Mouse (Mus musculus) frontal cortex, postnatal 14 days (tissue): Measurements from ENCODE around the gene Mybpc3.
A peak's percentile ranks its signal among the peaks of the same experiment; 100 is the strongest.

Experiments
- DNase-seq, 2 experiments: peaks; one replicate each; pipeline ENCODE4 v3.0.0; 2022; ENCODE audit warnings: low spot score in 2 of 2

Mybpc3 gene

GRCm38 (mm10) chr2:91117585-91118275, at the start of gene Mybpc3:
Gene Mybpc3 (plus strand): TSS chr2:91118144.
- no peak for DNase-seq

DNA sequence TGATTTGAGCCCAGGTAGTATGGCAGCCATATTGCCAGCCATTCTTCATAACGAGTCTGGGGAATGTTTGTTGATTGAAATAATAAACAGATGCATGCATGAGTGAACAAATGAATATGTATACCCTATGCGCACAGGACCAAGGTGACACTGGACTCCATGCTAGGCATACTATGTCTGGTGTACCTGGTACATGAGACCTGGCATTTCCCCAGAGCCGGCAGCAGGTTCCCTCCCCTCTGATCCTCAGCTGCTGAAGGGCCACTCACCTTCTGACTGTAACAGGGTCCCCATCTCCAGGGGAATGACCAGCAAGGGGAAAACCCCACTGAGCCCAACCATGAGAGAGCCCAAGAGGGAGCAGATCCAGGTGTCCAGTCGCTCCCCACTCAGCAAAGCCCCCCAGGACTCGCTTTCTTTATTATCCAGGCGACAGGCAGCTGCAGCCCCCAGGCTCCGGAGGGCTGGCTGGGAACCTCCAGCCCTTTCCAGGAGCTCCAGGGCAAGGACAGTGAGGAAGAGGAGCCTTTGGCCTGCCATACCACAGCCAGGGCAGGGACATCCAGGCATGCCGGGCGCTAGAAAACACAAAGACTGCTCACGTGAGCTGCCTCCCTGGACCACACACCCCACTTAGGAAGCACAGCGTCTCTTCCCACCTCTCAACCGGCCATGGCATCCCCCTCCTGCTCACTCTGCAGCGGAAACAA, 49.6 kb upstream of the Mybpc3 start:
- no peak for DNase-seq

DNA sequence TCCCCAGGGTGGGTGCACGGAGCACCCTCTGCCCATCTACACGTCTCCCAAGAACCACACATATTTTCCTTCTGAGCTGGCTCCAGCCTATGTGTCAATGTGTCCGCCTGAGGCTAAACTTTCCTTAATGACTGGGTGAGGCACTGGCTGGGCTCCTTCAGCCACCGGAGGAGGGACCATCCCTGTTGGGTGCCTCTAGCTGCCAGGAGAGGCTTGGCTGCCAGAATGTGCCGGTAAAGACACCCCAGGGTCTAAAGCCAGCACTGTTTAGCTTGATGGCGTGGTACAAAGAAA, 49.1 kb upstream of the Mybpc3 start:
- no peak for DNase-seq

- no peak for DNase-seq
Observed at GRCm38 (mm10) chr2:91069306-91070000, 48.5 kb upstream of the Mybpc3 start.

DNA sequence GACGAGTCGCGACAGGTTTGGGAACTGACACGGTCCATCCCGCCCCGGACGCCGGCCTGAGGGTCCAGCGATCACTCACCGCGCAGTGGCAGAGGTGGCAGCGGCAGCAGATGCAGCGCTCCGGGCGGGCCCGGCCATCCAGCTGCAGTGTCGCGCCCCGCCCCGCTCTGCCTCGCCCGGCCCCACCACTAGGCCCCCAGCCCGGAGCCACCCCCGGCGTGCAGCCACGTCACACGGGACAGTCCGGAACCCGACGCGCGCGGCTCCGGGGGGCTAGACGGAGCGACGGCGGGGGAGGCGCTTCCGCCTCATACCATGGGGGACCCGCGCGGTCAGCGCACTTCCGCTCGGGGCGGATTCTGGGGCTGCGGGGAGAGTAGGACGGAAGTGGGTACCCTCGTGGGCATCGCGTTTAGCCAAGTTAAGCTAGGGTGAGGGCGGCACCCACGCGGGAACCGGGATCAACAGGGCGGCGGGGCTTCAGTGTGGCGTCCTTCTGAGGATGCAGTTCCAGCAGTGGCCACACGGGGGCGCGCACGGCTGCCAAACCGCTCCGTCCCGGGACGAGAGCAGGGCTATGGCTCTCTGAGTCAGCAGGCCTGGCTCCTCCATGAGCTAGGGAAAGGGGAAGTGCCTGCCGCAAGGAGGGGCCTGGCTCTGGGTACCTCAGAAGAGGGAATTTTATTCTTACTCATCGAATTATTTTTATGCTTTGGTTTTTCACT, 47.7 kb upstream of the Mybpc3 start, which contains the start of gene Slc39a13:
TSS of gene Slc39a13 (minus strand) at position 342 of the 725 bp plus-strand sequence.
- DNase-seq = peak; percentile 94 to 96

DNA sequence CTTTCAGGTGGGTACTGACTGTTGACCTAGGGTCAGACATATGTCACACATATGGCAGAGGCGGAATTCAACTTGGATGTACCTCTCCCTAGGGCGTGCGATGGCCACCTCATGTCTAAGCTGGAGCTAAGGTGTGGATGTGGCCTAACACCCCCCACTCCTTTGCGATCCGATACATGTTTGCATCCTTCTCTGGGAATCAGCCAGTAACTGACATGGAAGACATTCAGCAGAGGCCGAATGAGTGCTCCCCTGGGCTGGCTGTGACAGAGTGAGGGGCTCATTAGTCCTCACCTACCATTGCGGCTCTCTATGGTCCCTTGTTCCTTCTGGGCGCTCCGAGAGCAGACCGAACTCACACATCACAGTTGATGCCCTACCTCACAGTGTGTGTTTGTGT, 46.9 kb upstream of the Mybpc3 start:
- DNase-seq = no peak

DNA sequence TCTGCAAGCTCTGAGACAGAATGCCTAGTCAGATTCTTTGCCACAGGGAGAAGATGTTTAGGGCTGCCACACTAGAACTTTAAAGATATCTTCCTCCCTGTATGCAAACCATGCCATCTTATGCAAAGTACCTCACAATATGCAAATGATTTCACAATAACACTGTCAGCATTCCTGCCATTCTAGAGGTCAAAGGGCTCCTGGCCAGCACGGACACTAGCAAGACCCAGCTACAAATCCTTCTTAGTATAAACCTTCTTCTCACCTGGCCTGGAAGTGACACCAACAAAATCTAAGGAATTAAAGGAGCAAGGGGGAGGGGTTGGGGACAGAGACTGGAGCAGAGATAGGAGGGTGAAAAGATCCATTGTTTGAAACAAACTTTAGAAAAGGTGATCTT, 45.9 kb upstream of the Mybpc3 start:
- DNase-seq = no peak

DNA sequence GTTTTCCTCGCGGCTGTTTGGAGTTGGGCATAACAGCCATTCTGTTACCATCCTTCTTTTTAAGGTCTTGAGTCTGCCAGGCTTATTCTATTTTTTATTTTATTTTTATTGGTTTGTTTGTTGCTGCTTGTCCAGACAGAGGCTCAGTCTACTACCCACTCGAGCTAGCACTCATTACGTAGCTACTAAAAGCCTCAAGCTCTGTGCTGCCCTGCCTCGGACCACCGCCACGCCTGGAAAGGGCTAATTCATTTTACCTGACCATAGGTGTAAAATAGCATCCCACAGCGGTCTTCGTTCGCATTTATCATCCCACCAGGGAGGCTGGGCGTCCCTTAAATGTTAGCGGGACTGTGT, 40.0 kb upstream of the Mybpc3 start:
- no peak for DNase-seq

GRCm38 (mm10) chr2:91078314-91079025, 39.5 kb upstream of the Mybpc3 start:
- no peak for DNase-seq

GRCm38 (mm10) chr2:91079026-91079384, 38.9 kb upstream of the Mybpc3 start:
- no peak for DNase-seq

DNA sequence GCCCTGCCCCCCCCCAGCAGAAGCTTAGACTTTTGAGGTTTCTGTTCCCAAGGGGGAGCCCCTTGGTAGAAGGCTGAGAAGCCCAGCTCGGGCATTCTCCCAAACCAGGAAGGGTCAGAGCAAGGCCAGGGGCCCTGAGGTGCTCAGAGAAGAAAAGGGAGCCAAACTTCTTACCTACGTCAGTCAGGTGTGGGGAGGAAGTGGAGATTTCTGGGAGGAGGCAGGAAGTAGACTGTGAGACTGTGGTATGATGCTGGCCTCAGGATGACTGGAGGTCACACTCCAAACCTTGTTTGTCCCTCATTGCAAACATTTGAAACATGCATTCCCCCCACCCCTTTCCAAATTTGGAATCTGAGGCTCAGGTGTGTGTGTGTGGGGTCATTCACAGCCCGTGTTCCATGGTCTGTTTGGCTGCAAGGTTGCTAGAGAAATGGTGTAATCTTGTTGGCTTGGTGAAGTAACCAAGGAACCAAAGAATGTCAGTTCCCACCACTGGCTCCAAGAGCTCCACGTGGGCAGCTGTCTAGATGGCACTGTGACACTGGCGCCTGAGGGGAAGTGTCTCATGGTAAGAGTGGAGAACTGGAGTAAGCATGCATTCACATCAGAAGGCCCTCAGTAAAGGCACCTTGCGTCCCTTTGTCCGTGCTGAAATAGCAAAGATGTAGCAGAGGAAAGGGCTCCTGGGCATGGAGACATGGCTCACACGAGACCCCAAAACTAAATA, 37.0 kb upstream of the Mybpc3 start:
- no peak for DNase-seq

DNA sequence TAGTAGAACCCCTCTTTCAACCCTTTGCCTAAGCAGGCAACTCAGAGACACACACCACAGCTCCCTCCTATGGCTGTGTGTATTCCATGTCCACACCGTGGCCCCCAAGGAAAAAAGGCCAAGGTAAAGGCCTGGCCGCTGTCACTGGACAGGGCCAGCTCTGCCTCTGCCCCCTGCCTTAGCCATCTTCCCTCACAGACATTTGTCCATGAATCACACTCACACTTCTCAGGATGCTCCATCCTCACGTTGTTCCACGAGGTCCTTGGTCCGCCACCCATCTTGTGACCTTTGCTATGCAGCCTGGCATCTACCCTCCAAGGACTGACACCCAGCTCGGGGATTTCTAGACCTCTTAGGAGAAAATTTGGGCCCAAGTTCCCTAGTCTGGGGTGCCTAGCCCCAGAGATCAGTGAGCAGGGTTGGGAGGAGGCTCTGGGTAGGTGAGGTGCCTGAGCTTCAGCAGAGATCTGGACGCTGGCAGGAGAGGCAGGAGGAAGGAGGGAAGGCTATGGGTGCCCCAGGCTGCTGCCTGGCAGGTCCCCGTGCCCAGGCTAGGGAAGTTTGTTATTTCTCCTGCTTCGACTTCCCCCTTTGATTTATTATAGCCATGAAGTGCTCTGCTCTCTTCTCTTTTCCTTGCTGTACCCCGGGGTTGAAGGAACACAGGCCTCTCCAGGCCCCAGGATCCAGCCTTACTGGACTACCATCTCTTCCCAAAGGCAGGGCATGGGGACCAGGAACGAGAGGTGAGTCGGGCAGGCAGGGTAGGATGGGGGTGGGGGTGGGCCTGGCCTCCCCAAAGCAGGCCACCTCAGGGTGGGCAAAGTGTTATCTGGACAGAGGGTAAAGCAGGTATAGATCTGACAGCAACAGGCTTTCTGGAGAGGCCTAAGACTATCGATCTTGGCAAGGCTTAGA, 35.9 kb upstream of the Mybpc3 start, which contains the start of gene Spi1:
TSS of gene Spi1 (plus strand) at position 616 of the 921 bp plus-strand sequence.
- DNase-seq = no peak

DNA sequence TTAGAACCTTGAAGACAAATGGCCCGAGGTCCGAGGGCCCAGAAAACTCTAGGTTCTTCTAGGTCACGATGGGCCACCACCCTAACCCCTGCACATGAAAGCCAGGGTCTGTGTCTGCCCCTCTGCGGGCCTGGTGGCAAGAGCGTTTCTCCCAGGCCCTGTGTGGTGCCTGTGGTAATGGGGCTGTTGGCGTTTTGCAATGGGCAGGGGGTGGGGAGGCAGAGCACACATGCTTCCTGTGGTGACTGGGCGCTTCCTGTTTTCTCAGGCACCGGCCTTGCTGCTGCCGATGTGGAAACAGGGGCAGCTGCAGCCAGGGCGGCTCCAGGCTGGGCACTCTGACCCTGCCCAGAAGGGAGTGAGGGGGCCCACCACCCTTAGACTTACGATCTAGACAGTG, 35.1 kb upstream of the Mybpc3 start:
- DNase-seq = no peak

GRCm38 (mm10) chr2:91083366-91083940, 34.5 kb upstream of the Mybpc3 start:
- DNase-seq = no peak

DNA sequence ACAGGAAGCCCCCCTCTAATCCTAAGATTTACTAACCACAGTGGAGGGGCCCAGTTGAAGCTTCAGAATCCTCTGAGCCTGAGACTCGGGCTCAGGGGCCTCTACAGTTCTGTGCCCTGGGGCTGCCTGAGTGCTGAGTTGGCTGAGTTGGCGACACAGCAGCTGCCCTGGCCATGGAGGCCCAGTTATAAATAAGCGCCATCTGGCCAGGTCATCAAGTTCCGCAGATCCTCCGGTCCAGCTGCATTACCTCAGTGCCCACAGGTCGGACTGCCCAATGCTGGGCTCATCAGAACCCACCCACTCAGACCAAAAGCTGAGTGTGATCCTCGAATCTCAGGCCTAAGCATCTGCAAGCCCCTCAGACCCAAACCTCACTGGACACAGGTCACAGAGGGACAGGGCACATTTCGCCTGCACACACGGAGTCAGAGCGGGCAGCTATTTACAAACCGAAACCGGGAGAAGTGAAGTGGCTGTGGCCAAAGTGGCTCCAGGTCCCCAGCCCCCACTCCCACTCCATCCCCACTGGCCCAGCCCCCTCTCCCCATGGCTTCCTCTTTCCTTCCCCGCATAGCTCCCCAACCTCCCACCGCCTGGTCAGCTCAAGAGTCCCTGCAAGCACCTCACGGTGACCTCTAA, 33.6 kb upstream of the Mybpc3 start:
- DNase-seq = no peak

DNA sequence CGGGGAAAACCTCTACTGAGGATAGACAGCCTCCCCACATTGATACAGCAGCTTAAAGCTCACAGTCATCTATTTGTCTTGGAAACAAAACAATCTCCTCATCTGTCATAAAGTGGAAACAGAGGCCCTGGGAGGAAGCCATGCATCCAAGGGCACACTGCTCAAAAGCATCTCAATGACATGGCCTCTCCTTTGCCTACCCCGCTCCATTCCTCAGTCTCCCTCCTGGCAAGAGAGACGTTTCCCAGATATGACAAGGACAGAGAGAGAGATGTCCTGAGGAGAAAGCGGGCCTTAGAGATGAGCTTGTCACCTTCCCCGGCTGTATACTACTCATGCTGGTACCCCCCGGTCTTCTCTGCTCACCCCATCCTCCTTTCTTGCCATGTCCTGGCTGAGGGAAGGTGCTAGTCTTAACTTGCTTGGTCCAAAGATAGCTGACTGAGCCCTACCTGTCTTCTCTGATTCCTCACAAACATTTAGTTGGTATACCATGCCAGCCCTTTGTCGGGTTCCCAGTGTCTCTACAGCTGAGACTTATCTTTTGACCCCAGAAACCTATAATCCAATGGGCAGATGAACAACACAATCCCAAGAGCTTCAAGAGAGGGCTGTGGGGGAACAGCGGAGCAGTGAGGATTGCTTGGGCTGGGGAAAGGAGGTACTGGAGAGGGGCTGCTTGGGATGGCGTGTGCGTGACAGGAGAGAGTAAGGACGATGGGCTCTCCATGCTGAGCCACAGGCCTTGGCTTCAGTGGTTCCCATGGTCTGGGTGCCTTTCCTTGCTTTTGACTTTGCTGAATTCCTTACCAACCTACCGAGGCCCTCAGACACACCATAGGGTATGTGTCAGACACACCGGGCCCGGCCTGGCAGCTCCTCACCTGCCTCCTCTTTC, 32.2 kb upstream of the Mybpc3 start:
- DNase-seq = no peak

DNA sequence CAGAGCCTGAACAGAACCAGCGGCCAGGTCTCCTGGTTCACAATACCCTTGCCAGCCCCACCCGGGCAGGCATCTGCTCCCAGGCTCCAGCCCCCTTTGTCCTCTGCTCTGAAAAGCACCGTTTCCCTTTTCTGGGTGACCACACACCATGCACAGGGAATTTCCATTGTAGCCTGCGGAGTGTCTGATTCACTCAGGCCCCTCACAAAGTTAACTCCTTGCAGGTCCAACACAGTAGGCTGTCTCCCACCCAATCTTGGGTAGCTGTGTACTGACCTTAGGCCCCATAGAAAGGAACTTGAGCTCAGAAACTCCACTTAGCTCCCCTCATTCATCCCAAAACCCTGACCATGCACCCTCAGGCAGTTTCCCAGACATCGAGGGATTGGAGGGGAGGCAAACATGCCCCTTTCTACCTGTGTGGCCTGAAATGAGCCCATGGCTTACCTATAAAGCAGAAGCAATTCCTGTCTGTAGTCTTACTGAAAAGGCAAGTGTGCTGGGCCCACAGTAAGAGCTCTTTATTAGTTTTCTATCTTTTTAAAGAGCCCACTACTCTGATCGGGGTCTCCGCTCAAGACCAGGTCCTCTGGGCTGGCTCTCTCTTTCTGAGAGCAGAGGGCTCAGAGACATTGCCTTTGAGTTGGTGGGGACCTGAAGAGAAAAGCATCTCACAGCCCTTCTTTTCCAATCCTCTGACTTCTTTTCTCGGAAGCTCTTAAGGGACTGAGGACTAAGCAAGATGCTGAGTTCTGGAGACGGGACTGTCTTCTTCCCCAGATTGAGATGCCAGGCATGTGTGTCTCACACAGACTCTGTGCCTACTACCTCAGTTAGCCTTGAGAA, 31.3 kb upstream of the Mybpc3 start:
- DNase-seq = no peak
